Mouse (Mus musculus): ENCODE results near the gene Krtcap2. TPM values are rescaled to one million over a fixed set of nuclear protein-coding genes. Genes with fewer than 3 reads are reported as not detected.

The Krtcap2 gene
- total and polyA plus RNA-seq, 3 experiments = 143 to 230 (median 180) TPM

GRCm38 (mm10) chr3:89266439-89266893 is 20.7 kb downstream of the Krtcap2 start (continued):
- TF ChIP-seq RCOR1 (conservative IDR thresholded peaks at IDR 0.05; ENCODE audit: low read depth, low read length) (0 out of 2 replicates have a peak, but pooled peaks have one; percentile 49), NRF1 (IDR thresholded peaks at IDR 0.05; ENCODE audit: low read depth, low read length) (0 out of 2 replicates have a peak, but pooled peaks have one; percentile 24), JUN (IDR thresholded peaks at IDR 0.05; ENCODE audit: insufficient read depth, low read depth, low read length) (no peak), NELFE (IDR thresholded peaks at IDR 0.05; ENCODE audit: low read depth, low read length) (peak; percentile 94), POLR2A (IDR thresholded peaks at IDR 0.05; ENCODE audit: low read depth, low read length) (peak; percentile 91), MEF2A (IDR thresholded peaks at IDR 0.05; ENCODE audit: borderline replicate concordance, low read depth, low read length) (peak; percentile 69), MYC (IDR thresholded peaks at IDR 0.05; ENCODE audit: low read depth, low read length) (peak; percentile 63; the same call in 1 of the 2 replicates)

GRCm38 (mm10) chr3:89268916-89269315 is 23.1 kb downstream of the Krtcap2 start:
- H3K79me2 ChIP-seq (replicated peaks; ENCODE audit: control insufficient read depth, extremely low read depth, insufficient read depth, poor library complexity, severe bottlenecking) = peaks cover 12% of the 10 kb centered on the region; the same call in 1 of the 2 replicates
- no peaks in the 10 kb centered on the region for H3K9me3 ChIP-seq (replicated peaks; ENCODE audit: low read length)
- TF ChIP-seq POLR2A (IDR thresholded peaks at IDR 0.05; ENCODE audit: low read depth, low read length) (0 out of 2 replicates have a peak, but pooled peaks have one; percentile 8), PAX5 (IDR thresholded peaks at IDR 0.05; ENCODE audit: low read length) (no peak)
- in situ Hi-C loops (cut with MboI; ENCODE audit: low pct_ligation_motif_present, low pct_unique_long_range_greater_than_20kb, low sequenced_read_pairs) = no loop called here
- H3K4me2 ChIP-seq (ENCODE audit: insufficient read depth, low read depth, poor library complexity, severe bottlenecking) = peak overlapping the region; percentile 67
- DNase-seq (ENCODE audit: extremely low read depth) = no peak
- peaks cover 3% of the 10 kb centered on the region for H3K27me3 ChIP-seq (replicated peaks)
- peaks cover 0 to 13% of the 10 kb centered on the region in 2 experiments for H3K36me3 ChIP-seq (replicated peaks in 1 of 2; ENCODE audit: control insufficient read depth in 1 of 2, insufficient read depth in 1 of 2, low read length in 1 of 2)
- dilution Hi-C loops (cut with MboI; ENCODE audit: extremely low pct_ligation_motif_present, extremely low pct_unique_long_range_greater_than_20kb, low sequenced_read_pairs) = no loop called here
- H3K27ac ChIP-seq (ENCODE audit: insufficient read depth, low read depth) = no peak overlapping the region
- peaks cover 12 to 36% of the 10 kb centered on the region in 2 experiments for H3K4me1 ChIP-seq (ENCODE audit: control insufficient read depth in 1 of 2, insufficient read depth in 2 of 2)
- H3K9ac ChIP-seq (ENCODE audit: insufficient read depth, low read depth) = no peak overlapping the region
- no peak overlapping the region for H3K4me3 ChIP-seq (replicated peaks in 1 of 3; ENCODE audit: low read depth in 2 of 3, low read length in 2 of 3, poor library complexity in 1 of 3)

GRCm38 (mm10) chr3:89270051-89270755 is 24.4 kb downstream of the Krtcap2 start, which contains the start of gene Slc50a1:
Slc50a1 (minus strand) TSS chr3:89270570.
- peak within 1 kb of the TSS; percentile 84 for H3K9ac ChIP-seq (ENCODE audit: insufficient read depth, low read depth)
- dilution Hi-C loops (cut with MboI; ENCODE audit: extremely low pct_ligation_motif_present, extremely low pct_unique_long_range_greater_than_20kb, low sequenced_read_pairs) = no loop called here
- in situ Hi-C loops (cut with MboI; ENCODE audit: low pct_ligation_motif_present, low pct_unique_long_range_greater_than_20kb, low sequenced_read_pairs) = no loop called here
- H3K4me2 ChIP-seq (ENCODE audit: insufficient read depth, low read depth, poor library complexity, severe bottlenecking) = peak within 1 kb of the TSS; percentile 67
- peaks cover 12% of the 10 kb centered on the region; the same call in 1 of the 2 replicates for H3K79me2 ChIP-seq (replicated peaks; ENCODE audit: control insufficient read depth, extremely low read depth, insufficient read depth, poor library complexity, severe bottlenecking)
- H3K27ac ChIP-seq (ENCODE audit: insufficient read depth, low read depth) = no peak within 1 kb of the TSS
- H3K4me1 ChIP-seq (ENCODE audit: control insufficient read depth in 1 of 2, insufficient read depth in 2 of 2) = peaks cover 12 to 36% of the 10 kb centered on the region in 2 experiments
- DNase-seq (ENCODE audit: extremely low read depth) = peak; percentile 54
- H3K9me3 ChIP-seq (replicated peaks; ENCODE audit: low read length) = no peaks in the 10 kb centered on the region
- peak within 1 kb of the TSS; percentile 70 to 92 (median 73) for H3K4me3 ChIP-seq (replicated peaks in 1 of 3; ENCODE audit: low read depth in 2 of 3, low read length in 2 of 3, poor library complexity in 1 of 3)
- H3K36me3 ChIP-seq (replicated peaks in 1 of 2; ENCODE audit: control insufficient read depth in 1 of 2, insufficient read depth in 1 of 2, low read length in 1 of 2) = peaks cover 0 to 13% of the 10 kb centered on the region in 2 experiments
- peaks cover 2% of the 10 kb centered on the region for H3K27me3 ChIP-seq (replicated peaks)
- TF ChIP-seq JUN (IDR thresholded peaks at IDR 0.05; ENCODE audit: insufficient read depth, low read depth, low read length) (no peak), MAFK (IDR thresholded peaks at IDR 0.05; ENCODE audit: insufficient replicate concordance, low read length) (no peak), USF2 (conservative IDR thresholded peaks at IDR 0.05; ENCODE audit: low read depth, low read length) (no peak), USF1 (IDR thresholded peaks at IDR 0.05; ENCODE audit: low read depth, low read length) (no peak), JUND (conservative IDR thresholded peaks at IDR 0.05; ENCODE audit: low read depth, low read length) (no peak), BHLHE40 (IDR thresholded peaks at IDR 0.05; ENCODE audit: low read depth, low read length) (peak; percentile 56; the same call in 1 of the 2 replicates), ZC3H11A (IDR thresholded peaks at IDR 0.05; ENCODE audit: low read depth, low read length) (no peak), TCF12 (IDR thresholded peaks at IDR 0.05; ENCODE audit: low read depth, low read length) (peak; percentile 79), ZKSCAN1 (IDR thresholded peaks at IDR 0.05; ENCODE audit: borderline replicate concordance, low read depth, low read length) (no peak), KAT2A (IDR thresholded peaks at IDR 0.05; ENCODE audit: insufficient replicate concordance, low read length) (0 out of 2 replicates have a peak, but pooled peaks have one; percentile 25), TBP (conservative IDR thresholded peaks at IDR 0.05; ENCODE audit: low read depth, low read length) (no peak), NRF1 (IDR thresholded peaks at IDR 0.05; ENCODE audit: low read depth, low read length) (0 out of 2 replicates have a peak, but pooled peaks have one; percentile 12), MYC (IDR thresholded peaks at IDR 0.05; ENCODE audit: low read depth, low read length) (peak; percentile 83), MXI1 (IDR thresholded peaks at IDR 0.05; ENCODE audit: low read depth, low read length) (peak; percentile 76), MAZ (IDR thresholded peaks at IDR 0.05; ENCODE audit: low read depth, low read length) (0 out of 2 replicates have a peak, but pooled peaks have one; percentile 56), ELF1 (IDR thresholded peaks at IDR 0.05; ENCODE audit: low read depth, low read length) (peak; percentile 85), ZNF384 (IDR thresholded peaks at IDR 0.05; ENCODE audit: low read depth, low read length) (no peak), ETS1 (conservative IDR thresholded peaks at IDR 0.05; ENCODE audit: low read depth, low read length) (0 out of 2 replicates have a peak, but pooled peaks have one; percentile 21), EP300 (IDR thresholded peaks at IDR 0.05; ENCODE audit: low read length) (no peak), RAD21 (IDR thresholded peaks at IDR 0.05; ENCODE audit: low read depth, low read length) (no peak), GABPA (IDR thresholded peaks at IDR 0.05; ENCODE audit: insufficient replicate concordance, low read depth, low read length) (no peak), CHD2 (IDR thresholded peaks at IDR 0.05; ENCODE audit: low read length) (no peak)

Measured in CH12.LX (cell line).